Mouse (Mus musculus): Measurements from ENCODE around the gene Fam166a. TPM values are rescaled to one million over a fixed set of nuclear protein-coding genes. Genes with fewer than 3 reads are reported as not detected.

Gene Fam166a
- polyA plus RNA-seq, 1 experiment: 1.8 TPM

DNA sequence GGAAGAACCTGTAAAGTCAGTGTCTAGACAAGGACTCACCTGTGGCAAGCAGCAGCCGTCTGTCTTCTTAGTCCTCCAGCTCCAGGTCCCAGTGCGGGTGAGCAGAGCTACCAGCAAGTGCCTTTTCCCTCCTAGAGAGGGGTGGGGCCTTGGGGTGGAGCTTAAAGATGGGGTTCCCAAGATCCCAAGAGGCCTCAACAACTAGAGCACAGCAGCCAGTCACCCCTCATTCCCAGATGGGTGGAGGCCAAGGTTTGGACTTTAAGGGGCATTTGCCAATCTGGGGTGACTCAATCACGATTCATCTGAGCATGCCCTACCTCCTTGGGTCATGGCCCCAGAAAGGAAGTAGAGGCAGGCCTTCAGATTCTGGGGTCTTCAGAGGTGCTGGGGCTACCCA is 21.2 kb downstream of the Fam166a start:
- Histone ChIP-seq H3K27ac (ENCODE audit: insufficient read depth, low read length) (no peak overlapping the region), H3K4me3 (ENCODE audit: low read depth, low read length) (no peak overlapping the region), H3K4me1 (ENCODE audit: control insufficient read depth, insufficient read depth, low read length) (peaks cover 20% of the 10 kb centered on the region), H3K27me3 (ENCODE audit: control insufficient read depth, insufficient read depth, low read length, poor library complexity, severe bottlenecking) (no peaks in the 10 kb centered on the region), H3K9ac (ENCODE audit: low read depth, poor library complexity, severe bottlenecking) (no peak overlapping the region), H3K36me3 (ENCODE audit: control insufficient read depth, insufficient read depth, low read length, poor library complexity, severe bottlenecking) (no peaks in the 10 kb centered on the region), H3K9me3 (replicated peaks; ENCODE audit: control insufficient read depth, insufficient read depth, low read length, poor library complexity, severe bottlenecking) (no peaks in the 10 kb centered on the region)
- no peak for TF ChIP-seq EP300 (IDR thresholded peaks at IDR 0.05; ENCODE audit: insufficient read depth, low read depth, low read length)
- TF ChIP-seq CTCF (IDR thresholded peaks at IDR 0.05; ENCODE audit: low read depth, low read length): no peak
- no peak for TF ChIP-seq POLR2A (IDR thresholded peaks at IDR 0.05; ENCODE audit: insufficient read depth, low read length)

DNA sequence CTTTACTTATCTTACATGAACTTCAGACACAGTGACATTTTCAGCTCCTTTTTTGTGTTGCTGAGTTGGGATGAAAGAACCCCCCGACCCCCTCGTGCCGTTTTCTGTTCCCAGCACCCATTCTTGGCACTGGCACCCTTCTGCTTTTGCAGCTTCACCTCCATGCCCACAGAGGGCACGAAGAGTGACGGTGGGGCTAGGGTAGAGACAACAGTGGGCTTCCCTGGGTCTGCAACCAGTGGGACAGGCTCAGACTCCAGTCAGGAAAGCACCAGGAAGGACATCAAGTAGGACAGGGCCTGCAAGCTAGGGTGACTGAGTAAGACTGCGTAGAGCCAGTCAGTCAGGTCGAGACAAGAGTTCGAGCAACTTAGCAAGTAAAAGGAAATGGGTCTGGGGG is 21.8 kb downstream of the Fam166a start:
- Histone ChIP-seq H3K27me3 (ENCODE audit: control insufficient read depth, insufficient read depth, low read length, poor library complexity, severe bottlenecking) (no peaks in the 10 kb centered on the region), H3K4me3 (ENCODE audit: low read depth, low read length) (peak overlapping the region; percentile 71), H3K27ac (ENCODE audit: insufficient read depth, low read length) (peak overlapping the region; percentile 73)

DNA sequence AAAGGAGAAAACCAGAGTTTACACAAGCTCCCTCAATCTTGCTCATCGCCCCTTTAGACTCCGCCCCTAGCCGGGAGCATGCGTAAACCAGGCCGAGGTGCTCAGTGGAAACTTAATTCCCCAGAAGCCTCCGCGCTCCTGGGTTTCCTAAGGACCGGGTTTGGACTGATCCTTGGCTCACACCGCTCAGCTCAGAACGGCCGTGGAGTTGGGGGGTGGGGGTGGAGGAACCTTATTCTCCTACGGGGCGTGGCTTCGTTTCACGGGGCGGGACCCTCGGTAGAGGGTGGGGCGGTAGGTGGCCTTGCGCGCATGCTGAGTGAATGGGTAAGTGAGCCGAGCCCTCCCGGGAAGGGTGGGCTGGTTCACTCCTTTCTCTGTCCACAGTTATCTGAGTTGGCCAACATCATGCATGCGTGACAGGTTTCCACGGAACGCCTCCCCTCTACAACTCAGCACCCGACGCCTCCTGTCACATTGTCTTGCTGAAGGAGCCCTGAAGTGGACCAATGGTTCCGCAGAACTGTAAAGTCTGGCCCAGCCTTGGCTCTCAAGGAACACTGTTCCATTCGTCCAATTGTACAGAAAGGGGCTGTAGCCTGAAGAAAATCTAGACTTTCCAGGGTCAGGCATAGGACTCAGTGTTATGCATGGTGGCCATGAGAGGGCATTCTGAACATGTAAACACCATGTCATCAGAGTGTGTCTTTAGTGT is 22.3 kb downstream of the Fam166a start:
- TF ChIP-seq CTCF (IDR thresholded peaks at IDR 0.05; ENCODE audit: low read depth, low read length): no peak
- peak; percentile 38 for TF ChIP-seq POLR2A (IDR thresholded peaks at IDR 0.05; ENCODE audit: insufficient read depth, low read length)
- 0 out of 2 replicates have a peak, but pooled peaks have one; percentile 45 for TF ChIP-seq EP300 (IDR thresholded peaks at IDR 0.05; ENCODE audit: insufficient read depth, low read depth, low read length)
- Histone ChIP-seq H3K4me1 (ENCODE audit: control insufficient read depth, insufficient read depth, low read length) (peaks cover 19% of the 10 kb centered on the region), H3K27ac (ENCODE audit: insufficient read depth, low read length) (peak overlapping the region; percentile 73), H3K9ac (ENCODE audit: low read depth, poor library complexity, severe bottlenecking) (no peak overlapping the region), H3K4me3 (ENCODE audit: low read depth, low read length) (peak overlapping the region; percentile 71), H3K9me3 (replicated peaks; ENCODE audit: control insufficient read depth, insufficient read depth, low read length, poor library complexity, severe bottlenecking) (no peaks in the 10 kb centered on the region), H3K36me3 (ENCODE audit: control insufficient read depth, insufficient read depth, low read length, poor library complexity, severe bottlenecking) (no peaks in the 10 kb centered on the region), H3K27me3 (ENCODE audit: control insufficient read depth, insufficient read depth, low read length, poor library complexity, severe bottlenecking) (no peaks in the 10 kb centered on the region)

More for the DNA sequence above, 21.8 kb downstream of the Fam166a start:
- Histone ChIP-seq H3K4me1 (ENCODE audit: control insufficient read depth, insufficient read depth, low read length) (peaks cover 20% of the 10 kb centered on the region), H3K9ac (ENCODE audit: low read depth, poor library complexity, severe bottlenecking) (0 out of 2 replicates have a peak overlapping the region, but pooled peaks have one; percentile 15), H3K36me3 (ENCODE audit: control insufficient read depth, insufficient read depth, low read length, poor library complexity, severe bottlenecking) (no peaks in the 10 kb centered on the region), H3K9me3 (replicated peaks; ENCODE audit: control insufficient read depth, insufficient read depth, low read length, poor library complexity, severe bottlenecking) (no peaks in the 10 kb centered on the region)
- TF ChIP-seq POLR2A (IDR thresholded peaks at IDR 0.05; ENCODE audit: insufficient read depth, low read length): no peak
- TF ChIP-seq CTCF (IDR thresholded peaks at IDR 0.05; ENCODE audit: low read depth, low read length): no peak
- TF ChIP-seq EP300 (IDR thresholded peaks at IDR 0.05; ENCODE audit: insufficient read depth, low read depth, low read length): no peak

DNA sequence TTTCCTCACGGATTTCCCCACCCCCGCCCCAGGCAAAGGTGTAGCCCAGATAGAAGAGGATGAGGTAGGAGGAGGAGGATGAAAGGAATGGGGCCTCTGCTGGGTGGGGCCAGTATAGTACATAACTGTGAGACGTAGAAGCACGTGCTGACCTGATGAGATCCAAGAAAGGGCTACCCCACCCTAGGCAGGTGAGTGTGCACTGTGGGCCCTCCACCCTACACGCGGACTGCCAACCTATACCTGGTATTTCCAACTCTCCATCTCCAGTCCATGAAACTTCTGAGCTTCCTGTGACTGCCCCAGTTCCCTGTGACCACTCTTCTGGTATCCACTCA is 22.9 kb downstream of the Fam166a start:
- Histone ChIP-seq H3K4me3 (ENCODE audit: low read depth, low read length) (peak overlapping the region; percentile 71), H3K27ac (ENCODE audit: insufficient read depth, low read length) (peak overlapping the region; percentile 14; the same call in 1 of the 2 replicates), H3K36me3 (ENCODE audit: control insufficient read depth, insufficient read depth, low read length, poor library complexity, severe bottlenecking) (no peaks in the 10 kb centered on the region), H3K9me3 (replicated peaks; ENCODE audit: control insufficient read depth, insufficient read depth, low read length, poor library complexity, severe bottlenecking) (no peaks in the 10 kb centered on the region), H3K27me3 (ENCODE audit: control insufficient read depth, insufficient read depth, low read length, poor library complexity, severe bottlenecking) (no peaks in the 10 kb centered on the region), H3K9ac (ENCODE audit: low read depth, poor library complexity, severe bottlenecking) (peak overlapping the region; percentile 81), H3K4me1 (ENCODE audit: control insufficient read depth, insufficient read depth, low read length) (peaks cover 14% of the 10 kb centered on the region)
- no peak for TF ChIP-seq POLR2A (IDR thresholded peaks at IDR 0.05; ENCODE audit: insufficient read depth, low read length)
- no peak for TF ChIP-seq CTCF (IDR thresholded peaks at IDR 0.05; ENCODE audit: low read depth, low read length)
- no peak for TF ChIP-seq EP300 (IDR thresholded peaks at IDR 0.05; ENCODE audit: insufficient read depth, low read depth, low read length)

DNA sequence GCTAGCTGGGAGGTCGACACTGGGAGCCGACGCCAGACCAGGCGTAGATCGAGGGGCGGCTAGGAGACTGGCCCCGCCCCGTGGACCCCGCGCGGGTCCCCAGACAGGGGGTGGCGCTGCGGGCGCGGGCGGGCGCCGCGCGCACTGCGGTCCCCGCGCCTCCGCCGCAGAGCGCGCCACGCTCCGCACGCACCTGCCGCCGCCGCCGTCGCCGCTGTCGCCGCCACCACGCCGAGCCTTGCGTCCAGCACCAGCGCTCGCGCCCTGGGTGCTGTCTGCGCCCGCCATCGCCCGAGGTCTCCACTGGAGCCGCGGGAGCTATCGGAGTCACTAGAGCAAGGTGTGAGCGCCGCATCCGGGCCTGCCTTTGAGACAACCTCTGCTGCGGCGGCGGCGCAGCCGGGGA is 23.6 kb downstream of the Fam166a start, which contains the start of the genes Rnf208 and Cysrt1:
Gene Rnf208, plus strand, starts transcription at position 155 of the 406 bp plus-strand sequence.
Gene Cysrt1, minus strand, starts transcription at position 352 of the 406 bp plus-strand sequence.
- no peaks in the 10 kb centered on the region for H3K27me3 ChIP-seq (ENCODE audit: control insufficient read depth, insufficient read depth, low read length, poor library complexity, severe bottlenecking)
- H3K9me3 ChIP-seq (replicated peaks; ENCODE audit: control insufficient read depth, insufficient read depth, low read length, poor library complexity, severe bottlenecking): no peaks in the 10 kb centered on the region
- H3K4me1 ChIP-seq (ENCODE audit: control insufficient read depth, insufficient read depth, low read length): peaks cover 11% of the 10 kb centered on the region
- H3K9ac ChIP-seq (ENCODE audit: low read depth, poor library complexity, severe bottlenecking): peak within 1 kb of the TSS; percentile 81
- peak within 1 kb of the TSS; percentile 71 for H3K4me3 ChIP-seq (ENCODE audit: low read depth, low read length)
- TF ChIP-seq CTCF (IDR thresholded peaks at IDR 0.05; ENCODE audit: low read depth, low read length): no peak
- TF ChIP-seq POLR2A (IDR thresholded peaks at IDR 0.05; ENCODE audit: insufficient read depth, low read length): no peak
- TF ChIP-seq EP300 (IDR thresholded peaks at IDR 0.05; ENCODE audit: insufficient read depth, low read depth, low read length): no peak
- no peaks in the 10 kb centered on the region for H3K36me3 ChIP-seq (ENCODE audit: control insufficient read depth, insufficient read depth, low read length, poor library complexity, severe bottlenecking)
- H3K27ac ChIP-seq (ENCODE audit: insufficient read depth, low read length): peak within 1 kb of the TSS; percentile 14

DNA sequence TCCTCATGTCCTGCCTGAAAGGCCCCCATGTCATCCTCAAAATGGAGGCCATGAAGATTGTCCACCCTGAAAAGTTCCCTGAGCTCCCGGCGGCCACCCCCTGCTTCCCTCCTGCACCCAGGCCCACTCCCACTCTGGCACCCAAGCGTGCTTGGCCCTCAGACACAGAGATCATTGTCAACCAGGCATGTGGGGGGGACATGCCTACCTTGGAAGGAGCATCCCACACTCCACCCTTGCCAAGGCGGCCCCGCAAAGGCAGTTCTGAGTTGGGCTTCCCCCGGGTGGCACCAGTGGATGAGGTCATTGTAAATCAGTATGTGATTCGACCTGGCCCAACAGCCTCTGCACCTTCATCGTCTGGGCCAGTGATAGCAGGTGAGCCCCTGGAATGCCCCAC is 24.8 kb downstream of the Fam166a start:
- Histone ChIP-seq H3K36me3 (ENCODE audit: control insufficient read depth, insufficient read depth, low read length, poor library complexity, severe bottlenecking) (0 out of 2 replicates have a peak, but pooled peaks cover 5% of the 10 kb centered on the region), H3K9me3 (replicated peaks; ENCODE audit: control insufficient read depth, insufficient read depth, low read length, poor library complexity, severe bottlenecking) (no peaks in the 10 kb centered on the region), H3K4me3 (ENCODE audit: low read depth, low read length) (no peak overlapping the region), H3K27ac (ENCODE audit: insufficient read depth, low read length) (no peak overlapping the region), H3K4me1 (ENCODE audit: control insufficient read depth, insufficient read depth, low read length) (peaks cover 4% of the 10 kb centered on the region), H3K9ac (ENCODE audit: low read depth, poor library complexity, severe bottlenecking) (no peak overlapping the region), H3K27me3 (ENCODE audit: control insufficient read depth, insufficient read depth, low read length, poor library complexity, severe bottlenecking) (no peaks in the 10 kb centered on the region)
- no peak for TF ChIP-seq POLR2A (IDR thresholded peaks at IDR 0.05; ENCODE audit: insufficient read depth, low read length)
- TF ChIP-seq CTCF (IDR thresholded peaks at IDR 0.05; ENCODE audit: low read depth, low read length): no peak
- TF ChIP-seq EP300 (IDR thresholded peaks at IDR 0.05; ENCODE audit: insufficient read depth, low read depth, low read length): no peak
